Mouse (Mus musculus): ENCODE data around the gene Mtrf1l. TPM values are rescaled to one million over a fixed set of nuclear protein-coding genes. Genes with fewer than 3 reads are reported as not detected.

The Mtrf1l gene
- 9.2 and 15.0 TPM in 2 replicates for polyA plus RNA-seq (2016; fragmentation: Nextera tagmentation; extraction: Ambion mirVana)

GRCm38 (mm10) chr10:5823740-5824491, at the start of gene Mtrf1l:
Gene Mtrf1l (minus strand): TSS chr10:5823910.
- under 1% methylated on average over 47 of the region's 47 CpGs for WGBS
- Histone ChIP-seq H3K36me3 (peaks cover 20% of the 10 kb centered on the region), H3K9me3 (replicated peaks) (no peaks in the 10 kb centered on the region), H3K4me3 (peak within 1 kb of the TSS; percentile 96), H3K4me2 (peak within 1 kb of the TSS; percentile 86), H3K9ac (peak within 1 kb of the TSS; percentile 98), H3K27ac (ENCODE audit: poor library complexity, severe bottlenecking) (peak within 1 kb of the TSS; percentile 91), H3K27me3 (replicated peaks) (no peaks in the 10 kb centered on the region), H3K4me1 (replicated peaks) (peaks cover 12% of the 10 kb centered on the region)
- ATAC-seq (ENCODE audit: insufficient number of reproducible peaks, low FRiP score), result peak; percentile 98

- Histone ChIP-seq H3K36me3 (no peaks in the 10 kb centered on the region), H3K27me3 (replicated peaks) (no peaks in the 10 kb centered on the region), H3K9ac (no peak overlapping the region), H3K9me3 (replicated peaks) (no peaks in the 10 kb centered on the region), H3K27ac (ENCODE audit: poor library complexity, severe bottlenecking) (no peak overlapping the region), H3K4me2 (no peak overlapping the region), H3K4me1 (replicated peaks) (no peaks in the 10 kb centered on the region), H3K4me3 (no peak overlapping the region)
- no peak for ATAC-seq (ENCODE audit: insufficient number of reproducible peaks, low FRiP score)
- WGBS, result 62% methylated on average over 4 of the region's 4 CpGs
Measured at GRCm38 (mm10) chr10:5871081-5871480, 47.4 kb upstream of the Mtrf1l start.

GRCm38 (mm10) chr10:5867981-5868552, 44.4 kb upstream of the Mtrf1l start:
- no peaks in the 10 kb centered on the region for H3K4me1 ChIP-seq (replicated peaks)
- no peak overlapping the region for H3K27ac ChIP-seq (ENCODE audit: poor library complexity, severe bottlenecking)
- no peak for ATAC-seq (ENCODE audit: insufficient number of reproducible peaks, low FRiP score)
- H3K36me3 ChIP-seq, result no peaks in the 10 kb centered on the region
- H3K4me2 ChIP-seq, result no peak overlapping the region
- H3K4me3 ChIP-seq, result no peak overlapping the region
- no peak overlapping the region for H3K9ac ChIP-seq
- no peaks in the 10 kb centered on the region for H3K9me3 ChIP-seq (replicated peaks)
- WGBS, result 79% methylated on average over 11 of the region's 11 CpGs
- H3K27me3 ChIP-seq (replicated peaks), result no peaks in the 10 kb centered on the region

GRCm38 (mm10) chr10:5865996-5866395, 42.3 kb upstream of the Mtrf1l start:
- Histone ChIP-seq H3K27ac (ENCODE audit: poor library complexity, severe bottlenecking) (no peak overlapping the region), H3K4me1 (replicated peaks) (no peaks in the 10 kb centered on the region), H3K36me3 (no peaks in the 10 kb centered on the region), H3K9me3 (replicated peaks) (0 out of 2 replicates have a peak, but pooled peaks cover 2% of the 10 kb centered on the region), H3K9ac (no peak overlapping the region), H3K4me2 (no peak overlapping the region), H3K27me3 (replicated peaks) (no peaks in the 10 kb centered on the region), H3K4me3 (no peak overlapping the region)
- no peak for ATAC-seq (ENCODE audit: insufficient number of reproducible peaks, low FRiP score)
- WGBS, result 53% methylated on average over 2 of the region's 2 CpGs

GRCm38 (mm10) chr10:5862669-5863068, 39.0 kb upstream of the Mtrf1l start:
- Histone ChIP-seq H3K4me3 (no peak overlapping the region), H3K36me3 (no peaks in the 10 kb centered on the region), H3K9ac (no peak overlapping the region), H3K27me3 (replicated peaks) (no peaks in the 10 kb centered on the region), H3K4me1 (replicated peaks) (no peaks in the 10 kb centered on the region), H3K27ac (ENCODE audit: poor library complexity, severe bottlenecking) (no peak overlapping the region), H3K9me3 (replicated peaks) (0 out of 2 replicates have a peak, but pooled peaks cover 2% of the 10 kb centered on the region), H3K4me2 (no peak overlapping the region)
- WGBS, result 97% methylated on average over 3 of the region's 3 CpGs
- no peak for ATAC-seq (ENCODE audit: insufficient number of reproducible peaks, low FRiP score)

- Histone ChIP-seq H3K4me3 (no peak overlapping the region), H3K36me3 (no peaks in the 10 kb centered on the region), H3K27me3 (replicated peaks) (no peaks in the 10 kb centered on the region), H3K9ac (no peak overlapping the region), H3K4me1 (replicated peaks) (no peaks in the 10 kb centered on the region), H3K9me3 (replicated peaks) (0 out of 2 replicates have a peak, but pooled peaks cover 2% of the 10 kb centered on the region), H3K27ac (ENCODE audit: poor library complexity, severe bottlenecking) (no peak overlapping the region), H3K4me2 (no peak overlapping the region)
- ATAC-seq (ENCODE audit: insufficient number of reproducible peaks, low FRiP score), result no peak
- 89% methylated on average over 3 of the region's 3 CpGs for WGBS
Measured at GRCm38 (mm10) chr10:5860849-5861248, 37.1 kb upstream of the Mtrf1l start.

GRCm38 (mm10) chr10:5859729-5860128, 36.0 kb upstream of the Mtrf1l start:
- H3K4me1 ChIP-seq (replicated peaks), result no peaks in the 10 kb centered on the region
- no peak for ATAC-seq (ENCODE audit: insufficient number of reproducible peaks, low FRiP score)
- H3K4me2 ChIP-seq, result no peak overlapping the region
- 0 out of 2 replicates have a peak, but pooled peaks cover 2% of the 10 kb centered on the region for H3K9me3 ChIP-seq (replicated peaks)
- WGBS, result 72% methylated on average over 4 of the region's 4 CpGs
- no peaks in the 10 kb centered on the region for H3K27me3 ChIP-seq (replicated peaks)
- no peak overlapping the region for H3K9ac ChIP-seq
- H3K27ac ChIP-seq (ENCODE audit: poor library complexity, severe bottlenecking), result no peak overlapping the region
- H3K4me3 ChIP-seq, result no peak overlapping the region
- H3K36me3 ChIP-seq, result no peaks in the 10 kb centered on the region

GRCm38 (mm10) chr10:5857996-5858549, 34.4 kb upstream of the Mtrf1l start:
- H3K27me3 ChIP-seq (replicated peaks), result no peaks in the 10 kb centered on the region
- no peak overlapping the region for H3K27ac ChIP-seq (ENCODE audit: poor library complexity, severe bottlenecking)
- H3K4me3 ChIP-seq, result no peak overlapping the region
- WGBS, result 60% methylated on average over 10 of the region's 10 CpGs
- H3K4me1 ChIP-seq (replicated peaks), result no peaks in the 10 kb centered on the region
- H3K9me3 ChIP-seq (replicated peaks), result 0 out of 2 replicates have a peak, but pooled peaks cover 2% of the 10 kb centered on the region
- H3K9ac ChIP-seq, result no peak overlapping the region
- H3K36me3 ChIP-seq, result no peaks in the 10 kb centered on the region
- no peak overlapping the region for H3K4me2 ChIP-seq
- ATAC-seq (ENCODE audit: insufficient number of reproducible peaks, low FRiP score), result no peak

GRCm38 (mm10) chr10:5853290-5853868, 29.7 kb upstream of the Mtrf1l start:
- no peaks in the 10 kb centered on the region for H3K9me3 ChIP-seq (replicated peaks)
- no peaks in the 10 kb centered on the region for H3K4me1 ChIP-seq (replicated peaks)
- no peak overlapping the region for H3K4me3 ChIP-seq
- H3K4me2 ChIP-seq, result no peak overlapping the region
- H3K36me3 ChIP-seq, result no peaks in the 10 kb centered on the region
- WGBS, result 84% methylated on average over 8 of the region's 8 CpGs
- H3K27me3 ChIP-seq (replicated peaks), result no peaks in the 10 kb centered on the region
- H3K9ac ChIP-seq, result no peak overlapping the region
- H3K27ac ChIP-seq (ENCODE audit: poor library complexity, severe bottlenecking), result no peak overlapping the region
- no peak for ATAC-seq (ENCODE audit: insufficient number of reproducible peaks, low FRiP score)

GRCm38 (mm10) chr10:5846939-5847338, 23.2 kb upstream of the Mtrf1l start:
- no peak overlapping the region for H3K4me3 ChIP-seq
- no peaks in the 10 kb centered on the region for H3K27me3 ChIP-seq (replicated peaks)
- H3K36me3 ChIP-seq, result no peaks in the 10 kb centered on the region
- H3K4me1 ChIP-seq (replicated peaks), result no peaks in the 10 kb centered on the region
- no peak for ATAC-seq (ENCODE audit: insufficient number of reproducible peaks, low FRiP score)
- H3K9ac ChIP-seq, result no peak overlapping the region
- no peak overlapping the region for H3K27ac ChIP-seq (ENCODE audit: poor library complexity, severe bottlenecking)
- H3K9me3 ChIP-seq (replicated peaks), result no peaks in the 10 kb centered on the region
- 32% methylated on average over 2 of the region's 2 CpGs for WGBS
- H3K4me2 ChIP-seq, result no peak overlapping the region

GRCm38 (mm10) chr10:5841369-5841768, 17.7 kb upstream of the Mtrf1l start:
- no peak overlapping the region for H3K4me3 ChIP-seq
- no peak overlapping the region for H3K9ac ChIP-seq

More at GRCm38 (mm10) chr10:5841369-5841768, 17.7 kb upstream of the Mtrf1l start:
- H3K27me3 ChIP-seq (replicated peaks), result no peaks in the 10 kb centered on the region
- no peak overlapping the region for H3K27ac ChIP-seq (ENCODE audit: poor library complexity, severe bottlenecking)
- H3K4me2 ChIP-seq, result no peak overlapping the region
- H3K9me3 ChIP-seq (replicated peaks), result no peaks in the 10 kb centered on the region
- no peaks in the 10 kb centered on the region for H3K36me3 ChIP-seq
- no peak for ATAC-seq (ENCODE audit: insufficient number of reproducible peaks, low FRiP score)
- no peaks in the 10 kb centered on the region for H3K4me1 ChIP-seq (replicated peaks)
- WGBS, result 78% methylated on average over 4 of the region's 4 CpGs
